Mouse (Mus musculus): ENCODE data around the gene Lix1l.

GRCm38 (mm10) chr3:96579239-96579750, 21.7 kb upstream of the Lix1l start:
- TF ChIP-seq CTCF (conservative IDR thresholded peaks at IDR 0.05; ENCODE audit: low read length) (no peak), POU5F1 (IDR thresholded peaks at IDR 0.05; ENCODE audit: borderline replicate concordance, low read length) (no peak), NANOG (IDR thresholded peaks at IDR 0.05; ENCODE audit: borderline replicate concordance, low read length) (no peak)

All from E14TG2a.4 (cell line).